Mouse (Mus musculus): ENCODE data around the gene Zscan4f. TPM values are rescaled to one million over a fixed set of nuclear protein-coding genes. Genes with fewer than 3 reads are reported as not detected.
"Not testable (repeated sequence)": the region's sequence is repeated elsewhere in the genome, so short reads cannot be mapped to it uniquely, and the experiment has no call there.

The Zscan4f gene
- not detected in 2 replicates for polyA plus RNA-seq (2012; rRNA removed)
- not detected in 2 replicates for polyA plus RNA-seq (2014; fragmentation: Nextera tagmentation; extraction: Ambion mirVana)

DNA sequence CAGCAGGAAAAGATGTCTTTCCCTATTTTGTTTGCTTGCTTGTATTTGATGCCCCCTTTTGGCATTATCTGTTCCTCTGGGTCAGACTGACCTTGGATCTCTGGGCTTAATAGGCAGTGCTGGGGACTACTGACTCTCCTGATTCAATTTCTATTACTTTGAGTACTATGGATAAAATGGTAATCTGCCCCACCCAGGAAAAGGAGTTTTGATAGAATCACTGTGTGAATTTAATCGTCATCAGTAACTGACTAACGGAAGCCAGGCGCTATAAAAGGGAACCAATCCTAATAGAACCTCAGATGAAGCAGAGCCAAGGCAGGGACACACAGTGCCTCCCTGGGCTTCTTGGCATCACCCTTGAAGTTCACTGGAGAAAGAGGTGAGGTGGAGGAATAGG lies at the start of gene Zscan4f:
TSS of gene Zscan4f (plus strand) at position 301 of the 400 bp plus-strand sequence.
- not testable (repeated sequence) for DNase-seq (ENCODE audit: low spot score); H3K9me3 ChIP-seq (ENCODE audit: control insufficient read depth, low read length); H3K4me1 ChIP-seq (ENCODE audit: control insufficient read depth, insufficient read depth, low read length); H3K27me3 ChIP-seq (ENCODE audit: control insufficient read depth, insufficient read depth, low read length); ATAC-seq (ENCODE audit: low FRiP score, low read depth); H3K36me3 ChIP-seq (ENCODE audit: control insufficient read depth, insufficient read depth, low read length); H3K9ac ChIP-seq (ENCODE audit: low read depth, low read length, severe bottlenecking); H3K4me2 ChIP-seq (replicated peaks; ENCODE audit: low read depth, low read length, severe bottlenecking); H3K27ac ChIP-seq (replicated peaks; ENCODE audit: low read depth, low read length); H3K4me3 ChIP-seq (replicated peaks; ENCODE audit: low read length)
- WGBS, result 85% methylated on average over 3 of the region's 3 CpGs

DNA sequence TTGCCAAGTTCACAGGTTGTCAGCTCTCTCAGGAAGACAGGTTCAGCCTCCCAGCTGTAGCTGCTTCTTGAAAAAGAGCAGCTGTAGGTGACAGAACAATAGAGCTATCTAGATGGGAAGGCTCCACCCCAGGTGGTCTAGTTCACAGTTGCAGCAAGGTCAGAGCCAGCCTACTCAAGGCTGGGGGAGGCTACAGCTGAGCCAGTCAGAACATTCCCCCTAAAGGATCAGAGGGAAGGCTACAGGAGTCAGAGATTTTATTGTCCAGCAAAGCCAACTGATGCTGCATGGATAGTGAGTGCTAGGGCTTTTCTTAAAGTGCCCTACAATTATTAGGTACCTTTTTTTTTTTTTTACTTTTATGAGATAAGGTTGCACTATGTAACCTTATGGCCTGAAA lies 13.1 kb upstream of the Zscan4f start:
- ATAC-seq (ENCODE audit: low FRiP score, low read depth), result not testable (repeated sequence)

More for the DNA sequence above, 13.1 kb upstream of the Zscan4f start:
- H3K4me1 ChIP-seq (ENCODE audit: control insufficient read depth, insufficient read depth, low read length); DNase-seq (ENCODE audit: low spot score); H3K9ac ChIP-seq (ENCODE audit: low read depth, low read length, severe bottlenecking); H3K36me3 ChIP-seq (ENCODE audit: control insufficient read depth, insufficient read depth, low read length); H3K9me3 ChIP-seq (ENCODE audit: control insufficient read depth, low read length); H3K4me2 ChIP-seq (replicated peaks; ENCODE audit: low read depth, low read length, severe bottlenecking); H3K4me3 ChIP-seq (replicated peaks; ENCODE audit: low read length); H3K27ac ChIP-seq (replicated peaks; ENCODE audit: low read depth, low read length); H3K27me3 ChIP-seq (ENCODE audit: control insufficient read depth, insufficient read depth, low read length): not testable (repeated sequence)

Small RNA genes lying within 50 kb of the gene (microRNA-seq; reads per million reads assigned to microRNA genes)
- gene Gm23087, result not detected

Other genes starting within 250 kb of the Zscan4f start
- gene Zscan4d, start 231.8 kb upstream of the Zscan4f start, polyA plus RNA-seq (2012; rRNA removed), result not detected in 2 replicates
- not detected in 2 replicates for gene Zscan4d, start 231.8 kb upstream of the Zscan4f start, polyA plus RNA-seq (2014; fragmentation: Nextera tagmentation; extraction: Ambion mirVana)
- not detected in 2 replicates for gene Zscan4e, start 87.2 kb upstream of the Zscan4f start, polyA plus RNA-seq (2012; rRNA removed)
- gene Zscan4e, start 87.2 kb upstream of the Zscan4f start, polyA plus RNA-seq (2014; fragmentation: Nextera tagmentation; extraction: Ambion mirVana), result not detected in 2 replicates
- gene Zscan4-ps2, start 116.4 kb downstream of the Zscan4f start, polyA plus RNA-seq (2012; rRNA removed), result not detected in 2 replicates
- gene Zscan4-ps2, start 116.4 kb downstream of the Zscan4f start, polyA plus RNA-seq (2014; fragmentation: Nextera tagmentation; extraction: Ambion mirVana), result not detected in 2 replicates
- not detected in 2 replicates for gene Zscan4-ps3, start 211.4 kb downstream of the Zscan4f start, polyA plus RNA-seq (2012; rRNA removed)
- gene Zscan4-ps3, start 211.4 kb downstream of the Zscan4f start, polyA plus RNA-seq (2014; fragmentation: Nextera tagmentation; extraction: Ambion mirVana), result not detected in 2 replicates